Mouse (Mus musculus): ENCODE results near the gene Adamts7.

GRCm38 (mm10) chr9:90165590-90165989 lies 2.7 kb downstream of the Adamts7 start:
- no peak for TF ChIP-seq CTCF (conservative IDR thresholded peaks at IDR 0.05; ENCODE audit: low read length)
- TF ChIP-seq NANOG (IDR thresholded peaks at IDR 0.05; ENCODE audit: borderline replicate concordance, low read length): no peak

All from E14TG2a.4 (cell line).